Mouse (Mus musculus) layer of hippocampus, postnatal 14 days (tissue): ENCODE data around the gene Rpl36a. TPM values are rescaled to one million over a fixed set of nuclear protein-coding genes. Genes with fewer than 3 reads are reported as not detected.

Experiments
- DNase-seq, 2 experiments: peaks; one replicate each; pipeline ENCODE4 v3.0.0; 2021 to 2022; ENCODE audit warnings: low spot score in 2 of 2, mixed read lengths in 1 of 2
- total RNA-seq, 2 experiments: library from RNA; stranded (reverse); gene quantifications; 2 replicates each; pipeline ENCODE4 v1.2.3; 2021

Rpl36a gene
- total RNA-seq, 2 experiments from 2014 or later: 134 to 163 TPM

- no peak for DNase-seq
Measured at GRCm38 (mm10) chrX:134589836-134590235, 4.4 kb downstream of the Rpl36a start.

GRCm38 (mm10) chrX:134599922-134600565 lies 14.6 kb downstream of the Rpl36a start:
- no peak for DNase-seq

GRCm38 (mm10) chrX:134600659-134601379 lies 15.4 kb downstream of the Rpl36a start, which contains the start of the genes Gla and Hnrnph2:
Gene Gla, minus strand, starts transcription at chrX:134601125.
Gene Hnrnph2, plus strand, starts transcription at chrX:134601179.
- peak; percentile 87 to 95 for DNase-seq

- DNase-seq: no peak
Measured at GRCm38 (mm10) chrX:134601380-134602120, 16.1 kb downstream of the Rpl36a start.

- DNase-seq: peak in 1 of 2 experiments; percentile 34
Measured at GRCm38 (mm10) chrX:134609472-134609871, 24.0 kb downstream of the Rpl36a start.

- DNase-seq: no peak
Measured at GRCm38 (mm10) chrX:134610984-134611383, 25.5 kb downstream of the Rpl36a start.

GRCm38 (mm10) chrX:134612285-134612959 lies 27.0 kb downstream of the Rpl36a start:
- peak; percentile 16 to 28 for DNase-seq

GRCm38 (mm10) chrX:134614306-134614705 lies 28.9 kb downstream of the Rpl36a start:
- no peak for DNase-seq

GRCm38 (mm10) chrX:134619695-134620094 lies 34.2 kb downstream of the Rpl36a start:
- no peak for DNase-seq

- no peak for DNase-seq
Measured at GRCm38 (mm10) chrX:134620254-134620865, 34.9 kb downstream of the Rpl36a start.

- DNase-seq: no peak
Measured at GRCm38 (mm10) chrX:134621685-134622084, 36.2 kb downstream of the Rpl36a start.

- no peak for DNase-seq
Measured at GRCm38 (mm10) chrX:134623350-134623749, 37.9 kb downstream of the Rpl36a start.

- DNase-seq: no peak
Measured at GRCm38 (mm10) chrX:134628200-134628599, 42.7 kb downstream of the Rpl36a start.

- no peak for DNase-seq
Measured at GRCm38 (mm10) chrX:134632710-134633109, 47.3 kb downstream of the Rpl36a start.

- DNase-seq: no peak
Measured at GRCm38 (mm10) chrX:134635111-134635510, 49.7 kb downstream of the Rpl36a start.

- no peak for DNase-seq
Measured at GRCm38 (mm10) chrX:134635860-134636259, 50.4 kb downstream of the Rpl36a start.

Other genes starting within 250 kb of the Rpl36a start
- 10 to 100 TPM; 40.8 to 47.7 TPM for gene Drp2, start 181.1 kb upstream of the Rpl36a start, total RNA-seq
- gene Taf7l, start 109.2 kb upstream of the Rpl36a start, total RNA-seq: not detected
- gene Timm8a1, start 43.8 kb upstream of the Rpl36a start, total RNA-seq: 10 to 100 TPM; 26.7 to 28.3 TPM
- gene Btk, start 2.1 kb upstream of the Rpl36a start, total RNA-seq: 1 to 10 TPM in 1 of 2 experiments, under 1 TPM in 1; 0.90 to 1.6 TPM
- gene Gla, start 15.5 kb downstream of the Rpl36a start, total RNA-seq: 1 to 10 TPM; 8.1 to 8.5 TPM
- 100 to 1,000 TPM; 140 to 142 TPM for gene Hnrnph2, start 15.5 kb downstream of the Rpl36a start, total RNA-seq
- 10 to 100 TPM; 41.4 to 47.6 TPM for gene Armcx4, start 100.9 kb downstream of the Rpl36a start, total RNA-seq
- 10 to 100 TPM; 48.5 to 55.4 TPM for gene Armcx1, start 132.3 kb downstream of the Rpl36a start, total RNA-seq
- gene Armcx6, start 165.8 kb downstream of the Rpl36a start, total RNA-seq: 1 to 10 TPM; 7.2 to 7.3 TPM
- 100 to 1,000 TPM in 1 of 2 experiments, 10 to 100 TPM in 1; 90.3 to 113 TPM for gene Armcx3, start 170.9 kb downstream of the Rpl36a start, total RNA-seq
- gene Armcx2, start 223.6 kb downstream of the Rpl36a start, total RNA-seq: 10 to 100 TPM; 73.6 to 81.4 TPM